Mouse (Mus musculus) forebrain, embryonic 16.5 days (tissue): ENCODE results near the gene Gjb4. TPM values are rescaled to one million over a fixed set of nuclear protein-coding genes. Genes with fewer than 3 reads are reported as not detected.
A peak's percentile ranks its signal among the peaks of the same experiment; 100 is the strongest.

ENCODE experiments used
- ATAC-seq: fragments of 200-750 bp; cut with Nextera tagmentation; 2 replicates; pipeline ENCODE4 v1.8.0; 2017; ENCODE audit warnings: mild to moderate bottlenecking, moderate library complexity
- H3K27ac ChIP-seq: fragments of 300-500 bp; sonication (generic); 2 replicates; pipeline ENCODE4 v1.5.1; 2014; ENCODE audit warnings: low read length, control low read depth
- H3K27me3 ChIP-seq: fragments of 300-500 bp; sonication (generic); replicated peaks from 2 replicates; pipeline ENCODE4 v1.6.1; 2014; ENCODE audit warnings: low read length; ENCODE audit not compliant: control insufficient read depth, insufficient read depth
- H3K36me3 ChIP-seq: fragments of 300-500 bp; sonication (generic); 2 replicates; pipeline ENCODE4 v1.6.1; 2014; ENCODE audit not compliant: control insufficient read depth, insufficient read depth
- H3K4me1 ChIP-seq: fragments of 300-500 bp; sonication (generic); replicated peaks from 2 replicates; pipeline ENCODE4 v1.6.1; 2014; ENCODE audit warnings: low read length; ENCODE audit not compliant: control insufficient read depth, insufficient read depth
- H3K4me2 ChIP-seq: fragments of 300-500 bp; sonication (generic); 2 replicates; pipeline ENCODE4 v1.6.1; 2014; ENCODE audit warnings: mild to moderate bottlenecking, low read length, control low read depth
- H3K4me3 ChIP-seq: fragments of 300-500 bp; sonication (generic); replicated peaks from 2 replicates; pipeline ENCODE4 v1.5.1; 2014; ENCODE audit warnings: mild to moderate bottlenecking, low read length, control low read depth
- H3K9ac ChIP-seq: fragments of 300-500 bp; sonication (generic); replicated peaks from 2 replicates; pipeline ENCODE4 v1.6.1; 2014; ENCODE audit warnings: low read depth, low read length, control low read depth
- H3K9me3 ChIP-seq: fragments of 300-500 bp; sonication (generic); 2 replicates; pipeline ENCODE4 v1.6.1; 2016; ENCODE audit warnings: low read length; ENCODE audit not compliant: control insufficient read depth
- whole genome bisulfite sequencing: fragments of 180-500 bp; shearing (Covaris S2); extraction: QIAGEN DNeasy Blood & Tissue Kit; methylation state at CpG from one replicate; pipeline ENCODE4 v1.1.7; 2014; 5-methylcytosine and 5-hydroxymethylcytosine counted together
- polyA plus RNA-seq: library from polyadenylated mRNA; unstranded; fragments of >200 nt; fragmentation: Nextera tagmentation; extraction: Ambion mirVana; gene quantifications from 2 replicates; pipeline ENCODE4 v1.2.1, GENCODE M21; 2015

Gjb4 gene
- polyA plus RNA-seq, 1 experiment from 2014 or later = not detected

DNA sequence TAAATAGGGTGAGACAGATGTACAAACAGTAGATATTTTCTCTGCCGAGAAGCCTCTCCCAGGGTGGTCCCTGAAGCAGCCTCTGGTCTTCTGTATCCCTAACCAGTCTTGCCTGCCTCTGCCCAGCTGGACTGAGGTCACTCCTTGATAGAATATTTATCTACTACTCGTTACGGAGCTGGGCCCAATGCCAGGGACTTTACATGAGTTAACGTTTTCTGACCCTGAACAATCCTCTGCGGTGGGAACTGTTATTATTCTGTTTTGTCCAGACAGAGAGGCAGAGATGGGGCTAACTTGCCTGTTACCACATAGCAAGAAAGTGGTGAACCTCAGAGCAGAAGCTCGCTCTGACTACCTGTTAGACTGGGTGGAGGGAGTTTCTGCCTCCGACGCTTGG is 19.6 kb upstream of the Gjb4 start:
- H3K4me2 ChIP-seq = no peak overlapping the region
- H3K4me3 ChIP-seq = no peak overlapping the region
- H3K4me1 ChIP-seq = peaks cover 9% of the 10 kb centered on the region; the same call in 1 of the 2 replicates
- WGBS = 54% methylated on average over 8 of the region's 8 CpGs
- no peaks in the 10 kb centered on the region for H3K27me3 ChIP-seq
- ATAC-seq = no peak
- no peaks in the 10 kb centered on the region for H3K9me3 ChIP-seq
- no peak overlapping the region for H3K27ac ChIP-seq
- H3K9ac ChIP-seq = no peak overlapping the region
- H3K36me3 ChIP-seq = no peaks in the 10 kb centered on the region

DNA sequence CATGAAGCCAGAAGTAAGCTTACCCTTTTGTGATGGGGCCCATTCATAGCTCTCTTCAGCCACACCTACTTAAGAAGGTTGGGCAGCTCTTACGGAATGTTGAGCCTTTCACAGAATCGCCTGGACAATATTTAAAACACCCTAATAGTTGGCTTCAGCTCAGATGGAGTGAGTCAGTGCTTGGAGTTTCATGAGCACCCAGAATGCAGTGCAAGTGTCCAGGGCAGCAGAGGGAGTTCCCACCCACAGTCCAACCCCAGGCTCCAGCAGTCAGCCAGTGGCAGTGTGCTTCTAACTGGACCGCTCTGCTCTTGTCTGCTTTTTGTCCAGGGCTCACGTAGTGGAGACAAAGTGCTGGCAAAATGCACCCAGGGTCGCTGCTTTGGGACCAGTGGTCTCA is 17.7 kb upstream of the Gjb4 start:
- Histone ChIP-seq H3K9ac (no peak overlapping the region), H3K4me1 (peaks cover 12% of the 10 kb centered on the region; the same call in 1 of the 2 replicates), H3K27ac (no peak overlapping the region), H3K36me3 (no peaks in the 10 kb centered on the region), H3K4me2 (no peak overlapping the region), H3K4me3 (no peak overlapping the region), H3K27me3 (no peaks in the 10 kb centered on the region), H3K9me3 (no peaks in the 10 kb centered on the region)
- ATAC-seq = no peak
- WGBS = 64% methylated on average over 5 of the region's 5 CpGs

- WGBS = 45% methylated on average over 2 of the region's 2 CpGs
Measured at GRCm38 (mm10) chr4:127370447-127370846, 16.6 kb upstream of the Gjb4 start.

DNA sequence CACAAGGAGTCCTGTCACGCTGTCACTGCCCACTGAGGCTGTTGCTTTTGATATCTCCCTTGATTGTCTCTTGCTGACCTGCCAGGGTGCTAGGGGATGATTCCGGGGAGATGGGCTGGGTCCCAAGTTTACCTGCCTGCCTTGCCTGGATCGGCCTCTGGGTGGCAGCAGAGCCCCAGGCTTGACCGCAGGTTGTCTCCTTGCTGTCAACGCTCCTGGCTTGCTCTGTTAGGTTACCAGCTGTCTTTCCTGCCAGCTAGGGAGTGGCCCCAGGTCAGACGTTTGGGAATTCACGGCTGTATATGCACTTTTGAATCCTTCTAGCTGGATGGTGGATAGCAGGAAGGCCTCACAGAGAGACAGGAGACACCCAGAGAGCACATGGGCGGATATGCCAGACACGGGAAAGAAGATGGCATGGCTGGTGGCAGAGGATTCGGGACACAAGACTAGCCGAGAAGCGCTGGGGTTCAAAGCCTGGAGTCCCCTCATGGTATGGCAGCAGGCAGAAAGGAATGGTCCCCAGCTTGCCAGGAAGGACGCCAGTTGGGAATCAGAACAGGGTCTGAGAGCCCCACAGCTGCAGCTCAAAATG is 14.6 kb upstream of the Gjb4 start:
- H3K4me3 ChIP-seq = no peak overlapping the region
- no peaks in the 10 kb centered on the region for H3K36me3 ChIP-seq
- H3K27me3 ChIP-seq = no peaks in the 10 kb centered on the region
- WGBS = 32% methylated on average over 13 of the region's 13 CpGs
- no peak overlapping the region for H3K4me2 ChIP-seq
- H3K9ac ChIP-seq = no peak overlapping the region
- H3K27ac ChIP-seq = no peak overlapping the region
- H3K9me3 ChIP-seq = no peaks in the 10 kb centered on the region
- peak; percentile 73 for ATAC-seq
- H3K4me1 ChIP-seq = peaks cover 6% of the 10 kb centered on the region; the same call in 1 of the 2 replicates

More at GRCm38 (mm10) chr4:127370447-127370846, 16.6 kb upstream of the Gjb4 start:
- Histone ChIP-seq H3K27me3 (no peaks in the 10 kb centered on the region), H3K9me3 (no peaks in the 10 kb centered on the region), H3K4me3 (no peak overlapping the region), H3K36me3 (no peaks in the 10 kb centered on the region), H3K27ac (no peak overlapping the region), H3K4me2 (no peak overlapping the region), H3K9ac (no peak overlapping the region), H3K4me1 (peaks cover 7% of the 10 kb centered on the region; the same call in 1 of the 2 replicates)
- ATAC-seq = no peak

- Histone ChIP-seq H3K27me3 (no peaks in the 10 kb centered on the region), H3K4me2 (no peak overlapping the region), H3K36me3 (no peaks in the 10 kb centered on the region), H3K4me3 (no peak overlapping the region), H3K27ac (no peak overlapping the region), H3K9me3 (no peaks in the 10 kb centered on the region), H3K4me1 (peaks cover 6% of the 10 kb centered on the region; the same call in 1 of the 2 replicates), H3K9ac (no peak overlapping the region)
- 16% methylated on average over 4 of the region's 4 CpGs for WGBS
- ATAC-seq = no peak
Measured at GRCm38 (mm10) chr4:127365834-127366233, 12.0 kb upstream of the Gjb4 start.

DNA sequence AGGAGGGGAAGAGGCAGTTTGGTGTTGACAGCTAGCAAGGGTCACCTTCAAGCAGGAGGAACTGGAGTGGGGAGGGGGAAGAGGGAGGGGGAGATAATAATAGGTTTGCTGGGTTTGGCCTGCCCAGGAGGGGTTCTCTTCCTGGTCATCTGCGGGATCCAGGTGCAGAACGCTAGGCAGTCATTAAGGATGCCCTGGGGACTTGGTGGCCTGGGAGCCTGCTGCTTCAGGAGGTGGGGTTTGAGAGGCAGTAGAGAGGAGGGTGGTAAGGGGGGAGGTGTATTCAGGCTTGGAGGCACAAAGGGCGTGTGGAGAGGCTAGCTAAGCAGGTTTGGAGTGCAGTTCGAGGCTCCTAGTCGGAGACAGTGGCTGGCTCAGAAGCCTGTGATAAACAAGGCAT is 11.6 kb upstream of the Gjb4 start:
- H3K27ac ChIP-seq = no peak overlapping the region
- no peak overlapping the region for H3K9ac ChIP-seq
- WGBS = 23% methylated on average over 5 of the region's 5 CpGs
- no peaks in the 10 kb centered on the region for H3K36me3 ChIP-seq
- H3K4me2 ChIP-seq = no peak overlapping the region
- ATAC-seq = no peak
- H3K4me3 ChIP-seq = no peak overlapping the region
- H3K9me3 ChIP-seq = no peaks in the 10 kb centered on the region
- peaks cover 6% of the 10 kb centered on the region; the same call in 1 of the 2 replicates for H3K4me1 ChIP-seq
- no peaks in the 10 kb centered on the region for H3K27me3 ChIP-seq

DNA sequence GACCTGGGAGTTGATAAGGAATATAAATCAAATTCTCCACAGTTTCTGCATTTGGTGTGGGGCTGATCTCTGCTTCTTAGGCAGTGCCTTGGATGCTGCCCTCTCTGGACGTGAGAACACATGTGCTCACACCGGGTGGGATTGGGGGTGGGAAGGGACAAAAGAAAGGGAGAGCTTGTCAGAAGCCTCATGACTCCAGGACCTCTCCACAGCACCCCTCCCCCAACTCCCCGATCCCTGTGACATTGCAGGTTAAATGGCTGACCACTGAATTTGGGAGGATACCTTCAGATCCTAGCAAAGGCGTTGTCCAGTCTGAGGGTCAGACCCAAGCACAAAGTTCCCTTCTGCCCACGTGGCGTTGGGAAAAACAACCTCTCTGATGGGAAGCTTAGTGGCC is 10.6 kb upstream of the Gjb4 start:
- WGBS = 68% methylated on average over 5 of the region's 6 CpGs
- Histone ChIP-seq H3K27me3 (no peaks in the 10 kb centered on the region), H3K9ac (no peak overlapping the region), H3K36me3 (no peaks in the 10 kb centered on the region), H3K27ac (no peak overlapping the region), H3K9me3 (no peaks in the 10 kb centered on the region), H3K4me2 (no peak overlapping the region), H3K4me3 (no peak overlapping the region), H3K4me1 (peaks cover 6% of the 10 kb centered on the region; the same call in 1 of the 2 replicates)
- ATAC-seq = no peak

DNA sequence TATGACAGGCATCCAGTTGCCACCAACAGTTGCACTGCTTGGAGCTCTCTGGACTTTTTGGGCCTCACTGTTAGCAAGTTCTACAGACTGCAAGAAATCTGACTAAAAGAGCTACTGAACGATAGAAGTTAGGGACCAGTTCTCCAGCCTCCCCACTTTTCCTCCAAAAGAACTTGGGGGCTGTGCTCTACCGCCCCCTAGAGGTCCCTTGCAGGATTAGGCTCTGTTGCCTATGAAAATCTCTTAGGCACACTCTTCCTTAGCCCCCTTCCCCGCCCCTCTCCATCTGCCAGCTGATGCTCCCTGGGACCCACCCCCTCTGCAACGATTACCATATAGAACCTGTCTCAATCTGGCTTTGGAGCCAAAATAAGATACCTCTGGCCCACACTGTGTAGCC is 9.4 kb upstream of the Gjb4 start:
- H3K4me1 ChIP-seq = 0 out of 2 replicates have a peak, but pooled peaks cover 2% of the 10 kb centered on the region
- no peak overlapping the region for H3K9ac ChIP-seq
- H3K9me3 ChIP-seq = no peaks in the 10 kb centered on the region
- H3K27ac ChIP-seq = no peak overlapping the region
- no peaks in the 10 kb centered on the region for H3K27me3 ChIP-seq
- H3K36me3 ChIP-seq = no peaks in the 10 kb centered on the region
- 72% methylated on average over 4 of the region's 4 CpGs for WGBS
- no peak for ATAC-seq
- no peak overlapping the region for H3K4me2 ChIP-seq
- H3K4me3 ChIP-seq = no peak overlapping the region

DNA sequence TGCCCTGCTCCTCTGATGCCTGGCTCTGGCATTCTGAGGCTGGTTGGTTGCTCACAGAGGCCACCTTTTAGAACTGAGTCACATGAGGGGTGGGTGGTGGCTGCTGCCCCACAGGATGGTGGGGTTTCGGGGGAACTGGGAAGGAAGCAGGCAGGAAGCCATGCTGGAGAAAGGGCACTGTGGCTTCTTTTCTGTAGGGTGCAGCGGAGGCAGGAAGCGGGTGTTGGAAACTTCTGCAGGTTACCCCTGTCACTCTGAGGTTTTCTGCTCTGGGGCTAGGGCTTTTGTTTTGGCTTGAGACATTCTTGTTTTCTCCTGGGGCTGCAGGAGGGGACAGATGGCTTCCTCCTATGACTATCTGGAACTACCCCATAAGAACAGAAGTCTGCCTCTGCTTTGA is 8.6 kb upstream of the Gjb4 start:
- no peak overlapping the region for H3K9ac ChIP-seq
- no peak overlapping the region for H3K27ac ChIP-seq
- H3K4me3 ChIP-seq = no peak overlapping the region
- no peaks in the 10 kb centered on the region for H3K9me3 ChIP-seq
- WGBS = 98% methylated on average over 3 of the region's 3 CpGs
- H3K27me3 ChIP-seq = no peaks in the 10 kb centered on the region
- H3K4me2 ChIP-seq = no peak overlapping the region
- no peak for ATAC-seq
- no peaks in the 10 kb centered on the region for H3K4me1 ChIP-seq
- H3K36me3 ChIP-seq = no peaks in the 10 kb centered on the region

- Histone ChIP-seq H3K9me3 (no peaks in the 10 kb centered on the region), H3K4me1 (peaks cover 4% of the 10 kb centered on the region; the same call in 1 of the 2 replicates), H3K4me3 (no peak within 1 kb of the TSS), H3K27ac (no peak within 1 kb of the TSS), H3K36me3 (no peaks in the 10 kb centered on the region), H3K9ac (no peak within 1 kb of the TSS), H3K27me3 (no peaks in the 10 kb centered on the region), H3K4me2 (no peak within 1 kb of the TSS)
- no peak for ATAC-seq
- WGBS = 42% methylated on average over 5 of the region's 5 CpGs
Measured at GRCm38 (mm10) chr4:127358018-127358417, 4.1 kb upstream of the Gjb4 start, which contains the start of gene Gjb5. Gene Gjb5, minus strand, starts transcription at chr4:127358181.
